Mouse (Mus musculus): ENCODE data around the gene Echs1. TPM values are rescaled to one million over a fixed set of nuclear protein-coding genes. Genes with fewer than 3 reads are reported as not detected.

The Echs1 gene
- polyA plus RNA-seq, 1 experiment from 2014 or later: 150 TPM

- 3% methylated on average over 53 of the region's 53 CpGs for WGBS
- Histone ChIP-seq H3K27ac (no peak overlapping the region), H3K4me2 (replicated peaks) (peak overlapping the region; percentile 89), H3K4me3 (peak overlapping the region; percentile 55), H3K36me3 (no peaks in the 10 kb centered on the region), H3K4me1 (peaks cover 30% of the 10 kb centered on the region), H3K9ac (peak overlapping the region; percentile 77), H3K27me3 (peaks cover 91% of the 10 kb centered on the region), H3K9me3 (no peaks in the 10 kb centered on the region)
- ATAC-seq (ENCODE audit: low FRiP score, low read depth): peak; percentile 45; the same call in 1 of the 2 replicates
Observed at GRCm38 (mm10) chr7:140057413-140058407, 58.6 kb downstream of the Echs1 start.

Other genes starting within 250 kb of the Echs1 start
- 0.11 and 0.20 TPM in 2 replicates for gene Kndc1, start 221.8 kb downstream of the Echs1 start, polyA plus RNA-seq (2015; fragmentation: Nextera tagmentation; extraction: Ambion mirVana)
- gene Utf1, start 172.7 kb downstream of the Echs1 start, polyA plus RNA-seq (2015; fragmentation: Nextera tagmentation; extraction: Ambion mirVana): 0.15 TPM in 1 of 2 replicates, not detected in the other
- 0.52 and 0.53 TPM in 2 replicates for gene 6430531B16Rik, start 137.7 kb downstream of the Echs1 start, polyA plus RNA-seq (2015; fragmentation: Nextera tagmentation; extraction: Ambion mirVana)
- gene Adam8, start 123.9 kb downstream of the Echs1 start, polyA plus RNA-seq (2015; fragmentation: Nextera tagmentation; extraction: Ambion mirVana): 2.3 and 2.8 TPM in 2 replicates
- 38.9 and 41.8 TPM in 2 replicates for gene Zfp511, start 80.1 kb downstream of the Echs1 start, polyA plus RNA-seq (2015; fragmentation: Nextera tagmentation; extraction: Ambion mirVana)
- gene Tubgcp2, start 79.8 kb downstream of the Echs1 start, polyA plus RNA-seq (2015; fragmentation: Nextera tagmentation; extraction: Ambion mirVana): 67.4 and 68.0 TPM in 2 replicates
- not detected in 2 replicates for gene Msx3, start 67.4 kb downstream of the Echs1 start, polyA plus RNA-seq (2015; fragmentation: Nextera tagmentation; extraction: Ambion mirVana)
- 1.1 TPM in 2 replicates for gene Caly, start 33.9 kb downstream of the Echs1 start, polyA plus RNA-seq (2015; fragmentation: Nextera tagmentation; extraction: Ambion mirVana)
- gene Prap1, start 23.1 kb downstream of the Echs1 start, polyA plus RNA-seq (2015; fragmentation: Nextera tagmentation; extraction: Ambion mirVana): 0.25 TPM in 1 of 2 replicates, not detected in the other
- 22.1 and 24.9 TPM in 2 replicates for gene Fuom, start 14.0 kb downstream of the Echs1 start, polyA plus RNA-seq (2015; fragmentation: Nextera tagmentation; extraction: Ambion mirVana)
- 18.9 and 19.6 TPM in 2 replicates for gene Paox, start 677 bp downstream of the Echs1 start, polyA plus RNA-seq (2015; fragmentation: Nextera tagmentation; extraction: Ambion mirVana)
- gene Mtg1, start 21.1 kb upstream of the Echs1 start, polyA plus RNA-seq (2015; fragmentation: Nextera tagmentation; extraction: Ambion mirVana): 22.7 and 23.6 TPM in 2 replicates
- 0.17 and 0.23 TPM in 2 replicates for gene Sprn, start 38.4 kb upstream of the Echs1 start, polyA plus RNA-seq (2015; fragmentation: Nextera tagmentation; extraction: Ambion mirVana)
- gene Olfr522, start 48.3 kb upstream of the Echs1 start, polyA plus RNA-seq (2015; fragmentation: Nextera tagmentation; extraction: Ambion mirVana): not detected in 2 replicates
- gene Olfr523, start 56.7 kb upstream of the Echs1 start, polyA plus RNA-seq (2015; fragmentation: Nextera tagmentation; extraction: Ambion mirVana): not detected in 2 replicates
- not detected in 2 replicates for gene Olfr524, start 89.5 kb upstream of the Echs1 start, polyA plus RNA-seq (2015; fragmentation: Nextera tagmentation; extraction: Ambion mirVana)
- 0.04 and 0.15 TPM in 2 replicates for gene Cd163l1, start 101.8 kb upstream of the Echs1 start, polyA plus RNA-seq (2015; fragmentation: Nextera tagmentation; extraction: Ambion mirVana)
- not detected in 2 replicates for gene 5830411N06Rik, start 130.8 kb upstream of the Echs1 start, polyA plus RNA-seq (2015; fragmentation: Nextera tagmentation; extraction: Ambion mirVana)
- gene Olfr525, start 204.4 kb upstream of the Echs1 start, polyA plus RNA-seq (2015; fragmentation: Nextera tagmentation; extraction: Ambion mirVana): not detected in 2 replicates
- not detected in 2 replicates for gene Olfr527, start 217.5 kb upstream of the Echs1 start, polyA plus RNA-seq (2015; fragmentation: Nextera tagmentation; extraction: Ambion mirVana)
- gene Olfr60, start 245.2 kb upstream of the Echs1 start, polyA plus RNA-seq (2015; fragmentation: Nextera tagmentation; extraction: Ambion mirVana): not detected in 2 replicates

All from limb, embryonic 13.5 days (tissue).